Mouse (Mus musculus) heart, postnatal 10 days (tissue): ENCODE data around the gene Ttc39a. TPM values are rescaled to one million over a fixed set of nuclear protein-coding genes. Genes with fewer than 3 reads are reported as not detected.
"Not testable (repeated sequence)": the region's sequence is repeated elsewhere in the genome, so short reads cannot be mapped to it uniquely, and the experiment has no call there.

ENCODE experiments used
- DNase-seq, 2 experiments: peaks; one replicate each; pipeline ENCODE4 v3.0.0; 2021
- intact Hi-C: fragments of 180-260 bp; cut with DNase I; formaldehyde crosslinking; loops from one replicate; pipeline ENCODE4 v1.15.1; 2025
- total RNA-seq, 2 experiments: library from RNA; stranded (reverse); gene quantifications; 2 replicates each; pipeline ENCODE4 v1.2.3; 2021

Ttc39a gene
- 1 to 10 TPM; 2.8 to 4.1 TPM for total RNA-seq

- intact Hi-C loops, result no loop called here
- DNase-seq, result peak; percentile 59 to 63
Observed at GRCm38 (mm10) chr4:109406486-109407175, at the start of gene Ttc39a. Ttc39a (plus strand) TSS chr4:109406623.

- intact Hi-C loops, result no loop called here
- no peak for DNase-seq
Observed at GRCm38 (mm10) chr4:109378107-109378506, 28.3 kb upstream of the Ttc39a start.

- intact Hi-C loops, result no loop called here
Observed at GRCm38 (mm10) chr4:109382457-109382856, 24.0 kb upstream of the Ttc39a start.

GRCm38 (mm10) chr4:109385599-109385998, 20.8 kb upstream of the Ttc39a start:
- intact Hi-C loops, result no loop called here
- DNase-seq, result no peak

More at GRCm38 (mm10) chr4:109382457-109382856, 24.0 kb upstream of the Ttc39a start:
- DNase-seq, result no peak

GRCm38 (mm10) chr4:109393229-109393779, 13.1 kb upstream of the Ttc39a start:
- intact Hi-C loops, result no loop called here
- no peak for DNase-seq

GRCm38 (mm10) chr4:109393902-109394301, 12.5 kb upstream of the Ttc39a start:
- intact Hi-C loops, result no loop called here
- DNase-seq, result no peak

GRCm38 (mm10) chr4:109394314-109395074, 11.9 kb upstream of the Ttc39a start:
- no peak for DNase-seq
- intact Hi-C loops, result no loop called here

GRCm38 (mm10) chr4:109400366-109400980, 6.0 kb upstream of the Ttc39a start:
- DNase-seq, result no peak
- intact Hi-C loops, result no loop called here

- DNase-seq, result no peak
- intact Hi-C loops, result no loop called here
Observed at GRCm38 (mm10) chr4:109401176-109401689, 5.2 kb upstream of the Ttc39a start.

GRCm38 (mm10) chr4:109404908-109405307, 1.5 kb upstream of the Ttc39a start:
- intact Hi-C loops, DNase-seq: not testable (repeated sequence)

GRCm38 (mm10) chr4:109405415-109405814, 1.0 kb upstream of the Ttc39a start:
- DNase-seq, result no peak
- intact Hi-C loops, result no loop called here

GRCm38 (mm10) chr4:109406054-109406485, 353 bp upstream of the Ttc39a start:
- intact Hi-C loops, result no loop called here
- DNase-seq, result peak; percentile 87 to 89

- no peak for DNase-seq
- intact Hi-C loops, result no loop called here
Observed at GRCm38 (mm10) chr4:109407176-109407520, 725 bp downstream of the Ttc39a start.

GRCm38 (mm10) chr4:109407701-109408485, 1.5 kb downstream of the Ttc39a start:
- no peak for DNase-seq
- intact Hi-C loops, result no loop called here

- intact Hi-C loops, result no loop called here
Observed at GRCm38 (mm10) chr4:109410681-109411376, 4.4 kb downstream of the Ttc39a start.

GRCm38 (mm10) chr4:109411377-109411967, 5.0 kb downstream of the Ttc39a start:
- intact Hi-C loops, result no loop called here
- no peak for DNase-seq

More at GRCm38 (mm10) chr4:109410681-109411376, 4.4 kb downstream of the Ttc39a start:
- no peak for DNase-seq

- no peak for DNase-seq
- intact Hi-C loops, result no loop called here
Observed at GRCm38 (mm10) chr4:109412233-109412632, 5.8 kb downstream of the Ttc39a start.

GRCm38 (mm10) chr4:109417998-109418397, 11.6 kb downstream of the Ttc39a start:
- DNase-seq, result no peak
- intact Hi-C loops, result no loop called here

- intact Hi-C loops, result no loop called here
- DNase-seq, result no peak
Observed at GRCm38 (mm10) chr4:109419017-109419416, 12.6 kb downstream of the Ttc39a start.
